Mouse (Mus musculus): ENCODE measurements at regions not wholly inside any gene's neighbourhood (a gene's known extent, or its start where the extent isn't known, plus 50 kb on each side); places are given as distances from the start of the nearest gene placed in this dataset.

GRCm38 (mm10) chr12:36791430-36791829, 316.9 kb upstream of the Meox2 start:
- no peak for TF ChIP-seq CTCF (IDR thresholded peaks at IDR 0.05; ENCODE audit: borderline replicate concordance, extremely low read depth, insufficient read depth, insufficient read length)
- TF ChIP-seq POLR2A (IDR thresholded peaks at IDR 0.05; ENCODE audit: borderline replicate concordance, extremely low read depth, insufficient read depth, insufficient read length, poor library complexity, severe bottlenecking): no peak

Data from brain, embryonic 14.5 days (tissue).